Mouse (Mus musculus) pancreas, adult 10 weeks (tissue): ENCODE measurements around the gene Slc38a3. TPM values are rescaled to one million over a fixed set of nuclear protein-coding genes. Genes with fewer than 3 reads are reported as not detected.

Experiments
- polyA plus RNA-seq: library from polyadenylated mRNA; stranded (reverse); fragments of 350-450 nt; fragmentation: Illumina TruSeq; extraction: RNeasy Lipid Tissue Mini Kit (QIAGEN cat#74804); gene quantifications from one replicate; pipeline ENCODE4 v1.2.3, GENCODE M21; 2015; ENCODE audit warnings: low read depth, low replicate concordance; ENCODE audit not compliant: insufficient read depth

The Slc38a3 gene
- 99.2 TPM for polyA plus RNA-seq

DNA sequence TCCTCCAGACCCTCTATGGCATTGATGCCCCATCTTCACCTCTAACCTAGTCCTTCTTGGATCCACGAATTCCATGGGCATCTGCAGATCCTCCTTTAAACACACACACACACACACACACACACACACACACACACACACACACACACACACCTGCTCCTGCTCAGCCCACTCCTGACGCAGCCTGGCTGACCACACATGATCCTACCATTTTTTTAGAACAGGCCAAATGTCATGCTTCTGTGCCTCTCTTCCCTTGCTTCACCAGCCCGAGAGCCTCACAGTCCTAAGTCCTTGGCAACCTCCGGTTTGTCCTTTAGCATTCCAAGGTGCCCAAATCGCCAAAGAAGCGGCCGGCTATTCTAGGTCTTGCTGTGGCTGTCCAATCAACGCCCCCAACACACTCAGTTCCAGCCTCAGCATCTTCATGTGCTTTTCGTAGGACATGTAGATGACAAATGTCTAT, at the start of gene Slc38a3:
TSS of gene Slc38a3 (minus strand) at position 51 of the 466 bp plus-strand sequence.

DNA sequence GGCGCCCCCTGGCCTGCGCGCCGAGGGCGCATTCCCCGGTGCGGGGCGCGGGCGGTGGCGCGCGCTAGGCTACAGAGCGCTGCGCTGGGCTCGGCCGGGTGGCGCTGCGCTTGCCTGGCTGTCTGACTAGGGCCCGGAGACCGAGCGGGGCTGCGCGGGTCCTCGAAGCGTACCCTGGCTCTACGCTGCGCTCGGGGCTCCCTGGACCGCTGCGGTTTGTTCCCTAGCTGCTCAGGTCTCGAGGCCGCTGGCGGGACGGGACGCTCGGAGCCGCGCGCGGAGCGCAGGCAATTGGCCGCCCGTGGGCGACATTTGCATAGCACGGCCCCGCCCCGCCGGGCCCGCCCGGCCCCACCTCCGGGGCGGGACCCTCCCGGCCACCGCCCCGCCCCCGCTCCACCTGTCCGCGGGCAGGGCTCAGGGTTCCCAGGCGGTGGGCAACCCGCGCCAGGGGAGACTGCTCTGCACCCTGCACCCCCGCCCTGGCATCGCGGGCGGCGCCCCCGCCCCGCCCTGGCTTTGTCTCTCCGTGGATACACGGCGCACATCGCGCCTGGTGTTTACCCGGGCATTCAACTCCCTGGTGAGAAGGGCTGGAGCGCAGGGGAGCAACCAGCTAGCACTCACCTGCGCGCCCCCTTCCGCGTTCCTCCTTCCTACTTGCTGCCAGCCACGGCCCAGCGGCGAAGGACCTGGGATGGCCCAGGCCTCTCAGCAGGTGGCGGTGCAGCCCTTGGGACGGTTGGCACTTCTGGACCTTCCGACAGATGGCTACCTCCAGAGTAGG, 40.6 kb upstream of the Slc38a3 start, which contains the start of gene Sema3f:
TSS of gene Sema3f (minus strand) at position 779 of the 787 bp plus-strand sequence.

DNA sequence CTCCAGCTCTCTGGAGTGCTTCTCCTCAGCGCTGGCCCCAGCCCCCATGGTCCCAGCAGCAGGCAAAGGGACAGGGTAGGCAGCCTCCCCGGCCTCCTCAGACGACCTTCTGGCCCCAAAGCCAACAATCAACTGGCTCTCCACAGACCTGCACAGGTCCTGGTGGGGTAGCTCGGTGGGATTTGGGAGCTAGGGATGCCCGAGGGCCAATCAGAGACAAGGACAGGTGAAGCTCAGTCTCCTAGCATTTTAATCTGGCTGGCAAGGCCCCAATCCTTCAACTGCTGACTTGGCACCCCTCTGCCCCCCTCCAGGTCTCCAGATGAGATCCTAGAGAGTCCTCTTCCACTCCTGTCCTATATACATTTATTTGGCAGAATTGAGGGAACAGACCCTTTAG, 10.2 kb upstream of the Slc38a3 start, which contains the start of gene Gnat1:
TSS of gene Gnat1 (minus strand) at position 212 of the 400 bp plus-strand sequence.

DNA sequence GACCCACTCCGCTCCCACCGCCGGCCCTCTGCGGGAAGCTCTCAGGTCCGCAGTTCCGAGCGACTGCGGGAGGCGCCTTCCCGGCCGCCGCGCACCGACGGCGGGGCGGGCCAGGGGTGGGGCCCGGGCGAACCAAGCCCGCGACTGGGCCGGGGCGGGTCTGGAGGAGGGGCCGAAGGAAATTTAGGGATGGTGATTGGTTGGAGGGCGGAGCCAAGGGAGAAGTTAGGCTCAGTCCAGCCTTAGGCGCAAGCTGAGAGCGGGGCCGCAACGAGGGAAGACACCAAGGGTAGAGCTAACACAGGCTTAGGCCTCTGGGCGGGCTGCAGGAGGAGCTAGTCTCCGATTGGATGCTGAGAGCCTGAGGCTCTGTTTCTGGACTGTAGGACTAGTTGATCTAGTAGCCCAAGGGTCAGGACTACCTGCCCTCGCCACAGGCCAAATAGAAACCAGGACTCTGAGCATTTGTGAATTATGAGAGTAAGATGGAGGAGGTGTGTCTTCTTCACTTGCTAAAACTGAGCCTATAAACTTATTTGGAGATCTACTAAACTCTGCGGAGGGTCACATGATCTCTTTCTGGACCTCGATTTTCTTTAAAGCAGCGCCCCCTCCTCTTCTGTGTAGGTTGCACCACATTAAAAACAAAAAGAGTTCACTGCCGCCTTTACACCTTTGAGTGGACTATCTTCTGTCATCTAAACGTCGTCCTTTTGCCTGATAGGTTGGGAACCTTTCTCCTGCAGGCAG, 33.9 kb downstream of the Slc38a3 start, which contains the start of gene Gnai2:
TSS of gene Gnai2 (minus strand) at position 89 of the 750 bp plus-strand sequence.

GRCm38 (mm10) chr9:107608741-107609432, 60.4 kb downstream of the Slc38a3 start, which contains the start of gene Sema3b:
Gene Sema3b (minus strand): TSS chr9:107609229.

Other genes with a start within 250 kb of the Slc38a3 start
- 6.5 TPM for gene Tmem115, start 135.6 kb downstream of the Slc38a3 start, polyA plus RNA-seq
- gene Cyb561d2, start 127.3 kb downstream of the Slc38a3 start, polyA plus RNA-seq, result 2.8 TPM
- gene Nprl2, start 127.3 kb downstream of the Slc38a3 start, polyA plus RNA-seq, result 5.4 TPM
- gene Zmynd10, start 122.2 kb downstream of the Slc38a3 start, polyA plus RNA-seq, result not detected
- gene Rassf1, start 118.0 kb downstream of the Slc38a3 start, polyA plus RNA-seq, result 10.7 TPM
- gene Tusc2, start 106.3 kb downstream of the Slc38a3 start, polyA plus RNA-seq, result 11.3 TPM
- gene Hyal2, start 101.6 kb downstream of the Slc38a3 start, polyA plus RNA-seq, result 12.1 TPM
- 1.7 TPM for gene Hyal1, start 92.6 kb downstream of the Slc38a3 start, polyA plus RNA-seq
- gene Naa80, start 90.6 kb downstream of the Slc38a3 start, polyA plus RNA-seq, result 10.5 TPM
- gene Hyal3, start 88.7 kb downstream of the Slc38a3 start, polyA plus RNA-seq, result 0.76 TPM
- gene Ifrd2, start 81.9 kb downstream of the Slc38a3 start, polyA plus RNA-seq, result 23.7 TPM
- gene Sema3b, start 60.3 kb downstream of the Slc38a3 start, polyA plus RNA-seq, result 2.8 TPM
- gene Gnai2, start 34.2 kb downstream of the Slc38a3 start, polyA plus RNA-seq, result 76.6 TPM
- not detected for gene Gnat1, start 10.2 kb upstream of the Slc38a3 start, polyA plus RNA-seq
- 19.9 TPM for gene Sema3f, start 40.9 kb upstream of the Slc38a3 start, polyA plus RNA-seq
- gene Rbm5, start 101.5 kb upstream of the Slc38a3 start, polyA plus RNA-seq, result 36.6 TPM
- 27.2 TPM for gene Rbm6, start 203.7 kb upstream of the Slc38a3 start, polyA plus RNA-seq
- gene Mon1a, start 218.6 kb upstream of the Slc38a3 start, polyA plus RNA-seq, result 9.7 TPM
- gene Mst1r, start 237.3 kb upstream of the Slc38a3 start, polyA plus RNA-seq, result 3.4 TPM